Mouse (Mus musculus) lung, adult 2 months (tissue): ENCODE measurements around the gene 4833439L19Rik. TPM values are rescaled to one million over a fixed set of nuclear protein-coding genes. Genes with fewer than 3 reads are reported as not detected.

Source experiments
- DNase-seq: peaks from one replicate; pipeline ENCODE4 v3.0.0; 2022
- H3K4me1 ChIP-seq: fragments of 200-500 bp; 2 replicates; pipeline ENCODE4 v1.6.1; 2011; ENCODE audit warnings: low read length; ENCODE audit not compliant: control insufficient read depth, insufficient read depth
- H3K4me3 ChIP-seq: fragments of 200-500 bp; replicated peaks from 2 replicates; pipeline ENCODE3; 2011; ENCODE audit warnings: low read depth, mild to moderate bottlenecking, control low read depth, low read length; ENCODE audit errors: extremely low read depth
- CTCF ChIP-seq: fragments of 200-500 bp; IDR thresholded peaks from 2 replicates; pipeline ENCODE4 v1.5.1; 2011; ENCODE audit warnings: mild to moderate bottlenecking, low read length, control low read depth; ENCODE audit not compliant: insufficient read depth
- POLR2A ChIP-seq: fragments of 200-500 bp; IDR thresholded peaks from 2 replicates; pipeline ENCODE4 v1.6.1; 2011; ENCODE audit warnings: low read depth, mild to moderate bottlenecking, control low read depth, low read length, borderline replicate concordance; ENCODE audit errors: extremely low read depth
- WGBS: fragments of 180-500 bp; shearing (Covaris S2); methylation state at CpG from one replicate; pipeline ENCODE4 v1.1.7; 2018; 5-methylcytosine and 5-hydroxymethylcytosine counted together
- polyA plus RNA-seq: library from polyadenylated mRNA; depleted of rRNA; stranded (reverse); fragments of >200 nt; gene quantifications from 2 replicates; pipeline ENCODE4 v1.2.3, GENCODE M21; 2012

Gene 4833439L19Rik
- polyA plus RNA-seq, 1 experiment, result 106 TPM

DNA sequence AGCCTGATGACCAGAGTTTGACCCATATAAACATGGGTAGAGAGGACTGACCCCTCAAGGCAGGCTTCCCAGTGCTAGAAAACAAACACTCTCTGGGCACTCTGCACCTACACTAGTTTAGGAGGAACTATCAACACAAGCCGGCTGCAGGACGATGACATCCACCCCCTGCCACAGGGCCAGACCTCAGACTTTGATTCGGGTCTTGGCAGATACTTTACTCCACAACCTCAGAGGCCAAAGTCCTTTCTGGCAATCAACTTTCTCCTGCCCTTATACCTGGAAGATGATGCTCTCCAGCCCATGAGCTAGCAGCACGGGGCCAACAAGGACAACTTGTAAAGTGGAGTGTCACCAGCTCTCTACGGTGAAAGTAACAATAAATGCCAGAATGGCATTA lies 17.6 kb upstream of the 4833439L19Rik start:
- Histone ChIP-seq H3K4me1 (peaks cover 9% of the 10 kb centered on the region), H3K4me3 (no peak overlapping the region)
- 76% methylated on average over 5 of the region's 5 CpGs for WGBS
- DNase-seq, result no peak
- TF ChIP-seq CTCF, result no peak
- TF ChIP-seq POLR2A, result no peak

DNA sequence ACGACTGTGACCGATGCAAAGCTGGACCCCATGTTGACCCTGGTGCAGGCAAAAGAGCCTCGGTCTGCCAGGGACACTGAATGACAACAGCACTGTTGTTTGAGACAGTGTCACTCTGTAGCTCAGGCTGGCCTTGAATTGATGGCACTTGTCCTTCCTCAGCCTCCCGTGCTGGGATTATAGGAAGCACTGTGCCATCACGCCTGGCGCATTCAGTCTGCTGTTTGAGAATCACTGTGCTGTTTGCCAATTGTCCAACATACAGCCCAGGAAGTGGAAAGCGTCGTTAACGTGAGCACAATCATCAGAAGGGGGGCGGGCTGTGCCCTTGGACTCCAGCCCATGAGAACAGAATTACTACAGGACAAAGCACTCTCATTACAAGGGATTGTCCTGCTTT lies 16.9 kb upstream of the 4833439L19Rik start:
- peaks cover 9% of the 10 kb centered on the region for H3K4me1 ChIP-seq
- TF ChIP-seq CTCF, result no peak
- TF ChIP-seq POLR2A, result no peak
- WGBS, result 42% methylated on average over 10 of the region's 10 CpGs
- no peak for DNase-seq
- H3K4me3 ChIP-seq, result no peak overlapping the region

DNA sequence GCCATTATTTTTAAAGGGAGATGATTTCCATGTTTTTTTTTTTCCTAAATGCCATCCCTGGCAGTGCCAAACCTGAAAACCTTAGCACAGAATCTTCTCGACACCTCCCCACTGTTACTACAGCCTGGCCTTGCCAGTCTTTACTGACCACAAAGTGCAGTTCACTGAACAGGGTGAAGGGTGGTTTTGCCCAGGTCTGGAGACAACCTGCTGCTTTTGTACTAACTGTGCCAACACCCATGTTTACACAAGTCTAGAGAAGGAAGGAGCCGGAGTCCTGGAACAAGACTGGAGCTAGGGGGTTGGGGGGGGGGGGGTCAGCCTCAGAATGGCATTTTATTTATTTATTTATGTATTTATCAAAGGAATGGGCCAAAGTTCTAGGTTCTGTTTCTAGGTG lies 16.1 kb upstream of the 4833439L19Rik start:
- 40% methylated on average over 2 of the region's 2 CpGs for WGBS
- Histone ChIP-seq H3K4me3 (no peak overlapping the region), H3K4me1 (peaks cover 9% of the 10 kb centered on the region)
- no peak for DNase-seq
- TF ChIP-seq CTCF, result no peak
- TF ChIP-seq POLR2A, result no peak

DNA sequence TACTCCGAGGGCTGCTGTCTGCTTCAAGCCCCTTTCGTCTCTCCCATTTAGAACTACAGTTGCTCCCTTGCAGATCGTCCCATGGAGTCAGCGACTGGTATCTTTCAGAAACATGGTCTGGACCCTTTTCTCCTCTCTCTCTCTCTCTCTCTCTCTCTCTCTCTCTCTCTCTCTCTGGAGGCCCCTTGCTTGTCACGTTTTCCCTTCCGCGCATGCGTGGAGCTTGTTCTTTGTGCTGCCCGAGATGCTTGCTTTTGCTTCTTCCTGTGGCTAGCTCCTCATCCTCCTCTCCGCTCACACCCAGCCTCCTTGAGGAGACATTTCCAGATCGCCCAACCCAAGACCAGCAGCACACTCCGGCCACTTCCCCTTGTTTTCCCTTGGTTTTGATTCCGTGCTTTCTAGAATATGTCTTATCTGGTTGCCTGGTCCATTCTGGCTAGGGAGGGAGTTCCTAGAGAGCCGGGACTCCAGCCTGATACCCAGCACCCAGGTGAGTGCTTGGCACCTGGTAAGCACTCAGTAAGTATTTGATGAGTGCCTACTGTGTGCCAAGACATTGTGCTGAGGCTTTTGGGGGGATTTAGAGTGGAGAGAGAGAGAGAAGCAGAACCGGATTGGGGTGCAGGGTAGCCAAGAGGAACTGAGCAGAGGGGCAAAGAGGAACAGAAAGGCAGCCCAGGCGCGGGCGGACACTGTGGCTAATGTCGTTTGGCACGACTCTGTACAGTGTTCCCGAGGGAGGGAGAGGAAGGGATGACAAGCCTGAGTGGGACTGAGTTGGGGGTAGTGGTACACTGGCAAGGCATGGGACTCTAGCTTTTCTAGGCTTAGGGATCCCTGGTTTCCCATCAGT lies 12.6 kb upstream of the 4833439L19Rik start:
- H3K4me3 ChIP-seq, result no peak overlapping the region
- WGBS, result 76% methylated on average over 21 of the region's 21 CpGs
- TF ChIP-seq CTCF, result no peak
- TF ChIP-seq POLR2A, result no peak
- peaks cover 12% of the 10 kb centered on the region for H3K4me1 ChIP-seq
- no peak for DNase-seq

DNA sequence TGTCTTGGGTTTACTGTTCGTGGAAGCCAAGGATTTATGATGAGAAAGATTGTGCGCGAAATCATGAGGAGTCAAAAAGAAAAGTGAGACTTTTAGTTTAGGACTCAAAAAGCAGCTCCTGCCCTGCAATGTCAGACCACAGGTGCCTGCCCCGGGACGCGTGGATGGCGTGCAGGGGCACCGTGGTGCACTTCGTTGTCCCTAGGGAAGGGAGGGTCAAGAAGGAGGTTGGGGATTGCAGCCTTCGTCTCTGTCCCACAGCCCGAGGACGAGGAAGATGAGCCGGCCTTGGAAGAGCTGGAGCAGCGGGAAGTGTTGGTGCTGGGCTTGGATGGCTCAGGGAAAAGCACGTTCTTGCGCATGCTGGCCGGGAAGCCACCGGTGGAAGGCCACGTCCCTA lies 10.3 kb upstream of the 4833439L19Rik start:
- TF ChIP-seq POLR2A (no peak), CTCF (no peak)
- H3K4me1 ChIP-seq, result peaks cover 4% of the 10 kb centered on the region; the same call in 1 of the 2 replicates
- 4% methylated on average over 19 of the region's 19 CpGs for WGBS
- H3K4me3 ChIP-seq, result peak overlapping the region; percentile 72
- DNase-seq, result peak; percentile 39

DNA sequence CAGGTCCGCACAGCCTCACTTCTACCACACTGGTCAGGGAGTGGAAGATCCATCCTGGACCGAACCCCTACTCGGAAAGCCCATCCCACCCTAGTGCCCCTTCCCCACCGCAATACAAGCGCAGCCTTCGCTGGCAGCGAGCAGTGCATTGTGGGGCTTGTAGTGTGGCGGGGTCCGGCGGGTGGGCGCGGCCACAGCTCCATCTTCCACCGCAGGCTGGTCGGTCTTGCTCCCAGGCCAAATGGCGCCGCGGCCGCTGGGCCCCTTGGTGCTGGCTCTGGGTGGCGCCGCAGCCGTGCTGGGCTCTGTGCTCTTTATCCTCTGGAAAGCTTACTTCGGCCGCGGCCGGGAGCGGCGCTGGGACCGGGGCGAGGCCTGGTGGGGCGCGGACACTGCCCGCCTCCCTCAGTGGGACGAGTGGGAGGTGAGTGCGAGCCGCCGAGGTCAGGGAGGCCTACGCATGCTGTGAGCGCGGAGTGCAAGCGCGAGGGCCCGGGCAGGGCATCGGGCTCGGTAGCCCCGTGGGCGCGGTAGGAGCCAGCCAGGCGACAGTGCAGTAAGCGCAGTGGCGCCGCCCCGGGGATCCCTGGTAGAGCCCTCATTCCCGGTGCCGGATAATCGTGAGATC lies 9.7 kb upstream of the 4833439L19Rik start, which contains the start of gene Arl10:
Gene Arl10 (plus strand): TSS at position 162 of the 628 bp plus-strand sequence.
- peak within 1 kb of the TSS; percentile 72 for H3K4me3 ChIP-seq
- 0 out of 2 replicates have a peak, but pooled peaks have one; percentile 7 for TF ChIP-seq POLR2A
- no peak for TF ChIP-seq CTCF
- H3K4me1 ChIP-seq, result peaks cover 4% of the 10 kb centered on the region; the same call in 1 of the 2 replicates
- WGBS, result under 1% methylated on average over 55 of the region's 55 CpGs
- DNase-seq, result peak; percentile 78

DNA sequence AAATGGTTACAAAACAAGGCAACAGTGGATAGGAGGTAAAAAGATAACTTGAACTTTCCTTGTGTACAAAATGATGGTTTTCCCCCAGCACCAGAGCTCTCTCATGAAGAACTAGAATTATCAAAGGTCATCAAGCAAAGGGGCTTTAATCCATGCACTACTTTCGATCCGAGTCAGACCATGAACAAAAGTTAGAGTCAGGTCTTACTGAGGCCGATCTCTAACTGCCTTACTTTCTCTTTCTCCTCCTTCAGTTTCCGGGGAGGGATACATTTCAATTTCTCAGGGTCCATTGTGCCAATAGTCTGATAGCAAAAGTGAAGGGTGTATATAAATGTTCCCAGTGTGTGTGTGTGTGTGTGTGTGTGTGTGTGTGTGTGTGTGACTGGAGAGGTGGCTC lies 7.4 kb upstream of the 4833439L19Rik start:
- no peak for DNase-seq
- TF ChIP-seq CTCF (no peak), POLR2A (no peak)
- Histone ChIP-seq H3K4me3 (no peak overlapping the region), H3K4me1 (peaks cover 4% of the 10 kb centered on the region; the same call in 1 of the 2 replicates)
- 81% methylated on average over 4 of the region's 4 CpGs for WGBS

DNA sequence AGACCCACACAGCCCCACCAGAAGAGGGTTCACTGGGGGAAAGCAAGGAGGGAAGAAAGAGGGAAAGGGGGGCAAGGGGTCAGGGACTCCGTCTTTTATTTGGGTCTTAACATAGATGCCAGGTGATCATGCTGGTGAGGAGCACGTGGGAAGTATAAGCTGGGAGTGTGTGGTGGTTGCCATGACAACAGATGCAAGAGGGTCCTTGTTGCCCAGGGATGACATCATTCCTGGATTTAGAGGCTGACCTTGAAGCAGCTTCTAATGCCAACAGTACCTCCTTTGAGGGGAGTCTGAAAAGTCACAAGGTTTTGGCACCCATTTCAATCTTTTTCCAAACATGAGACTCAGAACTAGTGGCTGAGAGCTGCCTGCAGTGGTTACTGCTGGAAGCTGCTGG lies 6.4 kb upstream of the 4833439L19Rik start:
- TF ChIP-seq CTCF, result no peak
- TF ChIP-seq POLR2A, result no peak

DNA sequence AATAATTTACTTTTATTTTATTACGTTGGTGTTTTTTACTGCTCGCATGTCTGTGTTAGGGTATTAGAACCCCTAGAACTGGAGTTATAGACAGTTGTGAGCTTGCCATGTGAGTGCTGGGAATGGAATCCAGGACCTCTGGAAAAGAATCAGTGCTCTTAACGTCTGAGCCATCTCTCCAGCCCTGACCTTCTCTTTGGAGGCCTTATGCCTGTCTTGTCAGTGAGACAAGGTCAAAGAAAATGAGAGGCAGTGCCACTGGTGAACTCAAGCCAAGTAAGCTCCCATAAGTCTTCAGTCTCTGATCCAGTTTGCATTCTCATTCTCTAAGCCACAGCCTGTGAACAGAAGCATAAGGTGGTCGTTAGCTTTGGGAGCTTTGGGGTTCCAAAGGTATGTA lies 5.5 kb upstream of the 4833439L19Rik start:
- WGBS, result 72% methylated on average over 4 of the region's 4 CpGs
- H3K4me3 ChIP-seq, result no peak overlapping the region

More for the DNA sequence above, 6.4 kb upstream of the 4833439L19Rik start:
- Histone ChIP-seq H3K4me1 (peaks cover 4% of the 10 kb centered on the region; the same call in 1 of the 2 replicates), H3K4me3 (no peak overlapping the region)
- no peak for DNase-seq
- WGBS, result 35% methylated on average over 2 of the region's 2 CpGs

DNA sequence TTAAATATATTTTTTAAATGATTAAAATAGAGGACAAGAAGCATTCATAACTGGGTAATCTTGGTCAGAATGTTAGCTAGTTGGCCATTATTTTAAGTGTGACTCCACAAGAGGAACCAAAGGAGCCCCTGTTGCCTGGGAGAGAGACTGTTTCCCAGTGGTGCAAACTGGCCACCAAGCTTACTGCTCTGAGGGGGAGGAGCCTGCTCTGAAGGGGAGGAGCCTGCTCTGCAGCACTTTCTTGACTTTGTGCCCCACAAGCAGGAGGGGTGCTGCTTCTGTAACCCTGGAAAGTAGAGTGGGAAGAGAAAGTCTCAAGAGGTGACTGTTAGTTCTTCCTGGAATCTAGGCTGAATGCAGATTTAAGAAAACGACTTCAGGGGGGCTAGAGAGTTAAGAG lies 4.0 kb upstream of the 4833439L19Rik start:
- no peak overlapping the region for H3K4me3 ChIP-seq
- WGBS, result 43% methylated on average over 1 of the region's 1 CpGs
- TF ChIP-seq CTCF (no peak), POLR2A (no peak)
- H3K4me1 ChIP-seq, result peaks cover 2% of the 10 kb centered on the region; the same call in 1 of the 2 replicates
- DNase-seq, result no peak

More for the DNA sequence above, 5.5 kb upstream of the 4833439L19Rik start:
- H3K4me1 ChIP-seq, result peaks cover 4% of the 10 kb centered on the region; the same call in 1 of the 2 replicates
- TF ChIP-seq CTCF (no peak), POLR2A (no peak)
- DNase-seq, result no peak
